ENCODE assay signal across 15 mouse cellular contexts in the genomic region with DNA sequence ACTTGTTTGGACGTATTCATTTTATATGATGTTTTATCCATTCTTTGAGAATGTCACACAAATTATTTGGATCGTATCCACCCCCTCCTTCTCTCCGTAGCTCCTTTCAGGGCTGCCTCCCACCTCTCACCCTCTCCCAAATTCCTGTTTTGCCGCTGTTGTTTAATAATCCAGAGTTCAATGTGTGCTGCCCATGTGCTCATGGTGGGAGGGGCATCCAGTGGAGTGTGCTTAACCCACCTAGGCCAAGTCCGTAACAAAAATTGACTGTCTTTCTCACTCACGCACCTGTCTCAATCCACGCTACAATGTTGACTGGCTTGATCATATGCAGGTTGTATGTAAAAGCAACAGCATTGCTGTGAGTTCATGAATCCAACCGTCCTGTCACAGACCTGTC.
"Had no signal": no experiment of that assay in that cellular context is flagged by ENCODE, and none has a peak within 500 bp of the region (broad histone marks: within the 10 kb centered on the region; RNA-seq: fewer than 3 reads in every experiment).

No protein-coding gene starts in this region.

- H3K9ac ChIP-seq: liver, embryonic 14.5 days; midbrain, embryonic 12.5 days; midbrain, embryonic 15.5 days; neural tube, embryonic 13.5 days; stomach, embryonic 15.5 days had no signal

- ATAC-seq: inflammation-experienced regulatory T-cells, adult 6 months; intestine, embryonic 16.5 days; midbrain, embryonic 15.5 days had no signal

- H3K4me1 ChIP-seq: stomach, embryonic 15.5 days had no signal

- H3K36me3 ChIP-seq: midbrain, embryonic 15.5 days; neural tube, embryonic 13.5 days; stomach, embryonic 15.5 days had no signal

- H3K9me3 ChIP-seq: midbrain, embryonic 12.5 days; midbrain, embryonic 15.5 days; neural tube, embryonic 13.5 days; stomach, embryonic 15.5 days had no signal

- H3K27me3 ChIP-seq: midbrain, embryonic 12.5 days; midbrain, embryonic 15.5 days; neural tube, embryonic 13.5 days; stomach, embryonic 15.5 days had no signal

- H3K27ac ChIP-seq: liver, embryonic 14.5 days; midbrain, embryonic 15.5 days; neural tube, embryonic 13.5 days; stomach, embryonic 15.5 days had no signal

- H3K4me2 ChIP-seq: midbrain, embryonic 12.5 days; midbrain, embryonic 15.5 days; neural tube, embryonic 13.5 days; stomach, embryonic 15.5 days had no signal

- DNase-seq: kidney, adult 18-20 months; kidney, postnatal 14 days; lung, adult 2 months; lung, postnatal 14 days; lung, postnatal 4 days; retina, postnatal 1 day; spleen, adult 18-20 months; thymus, postnatal 25 days had no signal

- H3K4me3 ChIP-seq: midbrain, embryonic 12.5 days; midbrain, embryonic 15.5 days; neural tube, embryonic 13.5 days; stomach, embryonic 15.5 days had no signal
